Mouse (Mus musculus) hindbrain, postnatal 0 days (tissue): ENCODE data around the gene Rhbdd2. TPM values are rescaled to one million over a fixed set of nuclear protein-coding genes. Genes with fewer than 3 reads are reported as not detected.
"Not testable (repeated sequence)": the region's sequence is repeated elsewhere in the genome, so short reads cannot be mapped to it uniquely, and the experiment has no call there.

ENCODE experiments used
- ATAC-seq: fragments of 200-750 bp; cut with Nextera tagmentation; 2 replicates; pipeline ENCODE4 v1.8.0; 2017; ENCODE audit warnings: mild to moderate bottlenecking, moderate TSS enrichment, moderate library complexity
- DNase-seq: peaks from one replicate; pipeline ENCODE4 v3.0.0-alpha.2; 2015; ENCODE audit warnings: low spot score
- H3K27ac ChIP-seq: fragments of 300-500 bp; sonication (generic); 2 replicates; pipeline ENCODE4 v1.5.1; 2014; ENCODE audit warnings: mild to moderate bottlenecking
- H3K27me3 ChIP-seq: fragments of 300-500 bp; sonication (generic); 2 replicates; pipeline ENCODE4 v1.6.1; 2014; ENCODE audit warnings: low read length, mixed read lengths; ENCODE audit not compliant: insufficient read depth
- H3K36me3 ChIP-seq: fragments of 300-500 bp; sonication (generic); 2 replicates; pipeline ENCODE4 v1.6.1; 2014; ENCODE audit warnings: low read length, mixed read lengths; ENCODE audit not compliant: insufficient read depth
- H3K4me1 ChIP-seq: fragments of 300-500 bp; sonication (generic); 2 replicates; pipeline ENCODE4 v1.6.1; 2014; ENCODE audit warnings: antibody characterized with exemption, low read length, mixed read lengths; ENCODE audit not compliant: insufficient read depth
- H3K4me2 ChIP-seq: fragments of 300-500 bp; sonication (generic); 2 replicates; pipeline ENCODE4 v1.6.1; 2014; ENCODE audit warnings: low read depth, mild to moderate bottlenecking, low read length, moderate library complexity, mixed read lengths
- H3K4me3 ChIP-seq: fragments of 300-500 bp; sonication (generic); 2 replicates; pipeline ENCODE4 v1.5.1; 2014; ENCODE audit warnings: low read length
- H3K9ac ChIP-seq: fragments of 300-500 bp; sonication (generic); replicated peaks from 2 replicates; pipeline ENCODE4 v1.6.1; 2014; ENCODE audit warnings: mild to moderate bottlenecking, low read length, moderate library complexity, mixed read lengths
- H3K9me3 ChIP-seq: fragments of 300-500 bp; sonication (generic); 2 replicates; pipeline ENCODE4 v1.6.1; 2016; ENCODE audit warnings: low read length, mixed read lengths
- CTCF ChIP-seq: IDR thresholded peaks from 2 replicates; pipeline ENCODE4 v1.5.1; 2016; ENCODE audit warnings: antibody characterized with exemption, control low read depth, low read depth
- WGBS: fragments of 180-500 bp; shearing (Covaris S2); extraction: QIAGEN DNeasy Blood & Tissue Kit; methylation state at CpG from one replicate; pipeline ENCODE4 v1.1.7; 2014; 5-methylcytosine and 5-hydroxymethylcytosine counted together
- polyA plus RNA-seq: library from polyadenylated mRNA; unstranded; fragments of >200 nt; fragmentation: Nextera tagmentation; extraction: Ambion mirVana; gene quantifications from 2 replicates; pipeline ENCODE4 v1.2.1, GENCODE M21; 2015
- total RNA-seq: library from RNA; depleted of rRNA; stranded (reverse); fragments of >200 nt; gene quantifications from 2 replicates; pipeline ENCODE4 v1.2.3, GENCODE M21; 2014

Rhbdd2 gene
- total and polyA plus RNA-seq, 2 experiments from 2014 or later, result 34.2 to 130 TPM

- H3K4me1 ChIP-seq, result no peaks in the 10 kb centered on the region
- TF ChIP-seq CTCF, result no peak
- H3K36me3 ChIP-seq, result no peaks in the 10 kb centered on the region
- no peak overlapping the region for H3K4me3 ChIP-seq
- no peaks in the 10 kb centered on the region for H3K9me3 ChIP-seq
- no peaks in the 10 kb centered on the region for H3K27me3 ChIP-seq
- DNase-seq (no peak), ATAC-seq (no peak)
- WGBS, result 67% methylated on average over 1 of the region's 1 CpGs
- no peak overlapping the region for H3K27ac ChIP-seq
- H3K4me2 ChIP-seq, result no peak overlapping the region
- no peak overlapping the region for H3K9ac ChIP-seq
Observed at GRCm38 (mm10) chr5:135607581-135607980, 24.8 kb upstream of the Rhbdd2 start.

GRCm38 (mm10) chr5:135609794-135610193 lies 22.6 kb upstream of the Rhbdd2 start:
- H3K27ac ChIP-seq, result no peak overlapping the region
- DNase-seq (no peak), ATAC-seq (no peak)
- H3K4me3 ChIP-seq, result no peak overlapping the region
- no peak overlapping the region for H3K4me2 ChIP-seq
- H3K4me1 ChIP-seq, result no peaks in the 10 kb centered on the region
- no peak for TF ChIP-seq CTCF
- H3K9me3 ChIP-seq, result no peaks in the 10 kb centered on the region
- 60% methylated on average over 4 of the region's 4 CpGs for WGBS
- no peaks in the 10 kb centered on the region for H3K36me3 ChIP-seq
- H3K27me3 ChIP-seq, result no peaks in the 10 kb centered on the region
- no peak overlapping the region for H3K9ac ChIP-seq

GRCm38 (mm10) chr5:135619741-135620140 lies 12.7 kb upstream of the Rhbdd2 start:
- ATAC-seq, result not testable (repeated sequence)

GRCm38 (mm10) chr5:135620526-135620925 lies 11.9 kb upstream of the Rhbdd2 start:
- H3K4me2 ChIP-seq, result no peak overlapping the region
- no peak overlapping the region for H3K27ac ChIP-seq
- DNase-seq (no peak), ATAC-seq (no peak)
- no peak overlapping the region for H3K4me3 ChIP-seq
- no peak overlapping the region for H3K9ac ChIP-seq
- no peaks in the 10 kb centered on the region for H3K27me3 ChIP-seq
- no peaks in the 10 kb centered on the region for H3K36me3 ChIP-seq
- no peaks in the 10 kb centered on the region for H3K4me1 ChIP-seq
- 85% methylated on average over 9 of the region's 9 CpGs for WGBS
- H3K9me3 ChIP-seq, result no peaks in the 10 kb centered on the region
- TF ChIP-seq CTCF, result no peak

More at GRCm38 (mm10) chr5:135619741-135620140, 12.7 kb upstream of the Rhbdd2 start:
- H3K4me2 ChIP-seq, H3K4me3 ChIP-seq, H3K27ac ChIP-seq, H3K4me1 ChIP-seq, H3K36me3 ChIP-seq, H3K27me3 ChIP-seq, H3K9ac ChIP-seq, DNase-seq, H3K9me3 ChIP-seq: not testable (repeated sequence)
- WGBS, result 86% methylated on average over 10 of the region's 10 CpGs

- no peak overlapping the region for H3K4me2 ChIP-seq
- no peak overlapping the region for H3K4me3 ChIP-seq
- no peaks in the 10 kb centered on the region for H3K36me3 ChIP-seq
- H3K9ac ChIP-seq, result no peak overlapping the region
- no peak overlapping the region for H3K27ac ChIP-seq
- no peaks in the 10 kb centered on the region for H3K4me1 ChIP-seq
- H3K9me3 ChIP-seq, result no peaks in the 10 kb centered on the region
- DNase-seq (no peak), ATAC-seq (no peak)
- no peak for TF ChIP-seq CTCF
- no peaks in the 10 kb centered on the region for H3K27me3 ChIP-seq
- 80% methylated on average over 10 of the region's 10 CpGs for WGBS
Observed at GRCm38 (mm10) chr5:135621725-135622124, 10.7 kb upstream of the Rhbdd2 start.

DNA sequence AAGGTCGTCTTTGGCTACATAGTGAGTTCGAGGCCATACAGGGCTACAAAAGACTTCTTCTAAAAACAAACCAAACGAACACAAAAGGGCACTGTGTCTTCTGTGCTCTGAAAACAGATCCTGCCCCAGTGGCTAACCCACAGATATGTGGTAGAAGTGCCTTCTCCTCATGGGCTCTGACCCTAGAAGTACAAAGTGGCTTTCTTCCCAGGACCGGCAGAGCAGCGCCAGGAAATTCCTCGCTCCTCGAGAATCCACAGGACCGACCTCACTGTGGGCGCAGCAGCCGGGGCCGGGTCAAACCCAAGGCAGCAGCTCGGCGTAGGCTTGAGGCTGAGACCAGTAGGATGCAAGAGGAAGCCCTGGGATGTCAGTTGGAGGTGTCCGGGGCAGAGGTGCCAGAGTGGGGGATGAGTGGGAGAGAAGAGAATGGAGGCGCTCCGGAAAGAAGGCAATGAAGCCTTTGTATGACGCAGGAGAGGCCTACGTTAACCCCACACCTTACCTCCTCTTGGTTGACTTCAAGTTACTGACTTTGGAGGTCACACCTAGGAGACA lies 9.3 kb upstream of the Rhbdd2 start:
- H3K4me2 ChIP-seq, result no peak overlapping the region
- H3K4me3 ChIP-seq, result no peak overlapping the region
- H3K27me3 ChIP-seq, result no peaks in the 10 kb centered on the region
- H3K4me1 ChIP-seq, result no peaks in the 10 kb centered on the region
- ATAC-seq (no peak), DNase-seq (no peak)
- no peaks in the 10 kb centered on the region for H3K9me3 ChIP-seq
- no peak overlapping the region for H3K27ac ChIP-seq
- no peaks in the 10 kb centered on the region for H3K36me3 ChIP-seq
- 87% methylated on average over 18 of the region's 18 CpGs for WGBS
- TF ChIP-seq CTCF, result no peak
- H3K9ac ChIP-seq, result no peak overlapping the region

GRCm38 (mm10) chr5:135628916-135629315 lies 3.5 kb upstream of the Rhbdd2 start:
- 0 out of 2 replicates have a peak overlapping the region, but pooled peaks have one; percentile 28 for H3K9ac ChIP-seq

More at GRCm38 (mm10) chr5:135628916-135629315, 3.5 kb upstream of the Rhbdd2 start:
- no peak for TF ChIP-seq CTCF
- Histone ChIP-seq H3K36me3 (no peaks in the 10 kb centered on the region), H3K9me3 (no peaks in the 10 kb centered on the region), H3K4me3 (no peak overlapping the region), H3K4me1 (no peaks in the 10 kb centered on the region), H3K27ac (no peak overlapping the region), H3K27me3 (no peaks in the 10 kb centered on the region), H3K4me2 (0 out of 2 replicates have a peak overlapping the region, but pooled peaks have one; percentile 23)
- WGBS, result 33% methylated on average over 10 of the region's 10 CpGs
- DNase-seq (no peak), ATAC-seq (no peak)
